Mouse (Mus musculus) kidney, adult 2 months (tissue): Measurements from ENCODE around the gene Slc7a10. TPM values are rescaled to one million over a fixed set of nuclear protein-coding genes. Genes with fewer than 3 reads are reported as not detected.
A peak's percentile ranks its signal among the peaks of the same experiment; 100 is the strongest.

Experiments used
- DNase-seq: peaks from one replicate; pipeline ENCODE4 v3.0.0; 2021
- H3K27ac ChIP-seq: fragments of 200-500 bp; 2 replicates; pipeline ENCODE4 v1.5.1; 2012; ENCODE audit warnings: low read depth, low read length, control low read depth, inconsistent platforms; ENCODE audit not compliant: insufficient read depth
- H3K27me3 ChIP-seq: fragments of 200-500 bp; replicated peaks from 2 replicates; pipeline ENCODE4 v1.6.1; 2012; ENCODE audit warnings: mild to moderate bottlenecking, moderate library complexity, low read length, inconsistent platforms; ENCODE audit not compliant: control insufficient read depth, insufficient read depth
- H3K36me3 ChIP-seq: fragments of 200-500 bp; 2 replicates; pipeline ENCODE4 v1.6.1; 2012; ENCODE audit warnings: mild to moderate bottlenecking, moderate library complexity, low read length, inconsistent platforms; ENCODE audit not compliant: control insufficient read depth, insufficient read depth
- H3K4me1 ChIP-seq: fragments of 200-500 bp; 2 replicates; pipeline ENCODE4 v1.6.1; 2011; ENCODE audit warnings: low read length; ENCODE audit not compliant: control insufficient read depth, insufficient read depth
- H3K4me3 ChIP-seq: fragments of 200-500 bp; 2 replicates; pipeline ENCODE4 v1.5.1; 2011; ENCODE audit warnings: mild to moderate bottlenecking, low read depth, low read length, control low read depth; ENCODE audit not compliant: insufficient read depth
- CTCF ChIP-seq: fragments of 200-500 bp; conservative IDR thresholded peaks from 2 replicates; pipeline ENCODE4 v1.5.1; 2011; ENCODE audit warnings: low read depth, mild to moderate bottlenecking, control low read depth, low read length, moderate library complexity, mixed read lengths; ENCODE audit not compliant: insufficient read depth, insufficient read length
- POLR2A ChIP-seq: fragments of 200-500 bp; IDR thresholded peaks from one replicate; pipeline ENCODE4 v1.6.1; 2011; ENCODE audit warnings: low read depth, low read length, control low read depth
- WGBS: fragments of 180-500 bp; shearing (Covaris S2); methylation state at CpG from one replicate; pipeline ENCODE4 v1.1.7; 2018; 5-methylcytosine and 5-hydroxymethylcytosine counted together
- polyA plus RNA-seq: library from polyadenylated mRNA; depleted of rRNA; stranded (reverse); fragments of >200 nt; gene quantifications from 2 replicates; pipeline ENCODE4 v1.2.3, GENCODE M21; 2012

Slc7a10 gene
- polyA plus RNA-seq, 1 experiment: 2.5 TPM

DNA sequence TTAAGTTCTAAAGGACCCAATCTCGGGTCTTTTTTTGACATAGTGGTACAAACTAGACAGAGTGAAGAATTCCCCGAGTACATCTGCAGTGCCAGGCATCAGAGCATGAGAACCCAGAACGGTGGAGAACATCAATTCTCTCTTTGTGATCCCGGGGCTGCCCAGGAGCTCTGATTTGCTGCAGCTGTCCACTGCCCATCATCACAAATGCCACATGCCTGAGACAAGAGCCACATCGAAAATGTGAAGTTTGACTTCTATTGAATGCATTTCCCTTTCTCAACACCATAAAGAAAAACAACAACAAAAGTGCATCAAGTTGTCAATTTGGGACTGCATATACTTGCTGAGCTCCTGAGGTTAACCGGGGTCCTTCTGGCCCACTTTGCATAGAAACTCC, 23.7 kb upstream of the Slc7a10 start:
- TF ChIP-seq CTCF (no peak), POLR2A (no peak)
- DNase-seq: no peak
- 75% methylated on average over 6 of the region's 6 CpGs for WGBS
- Histone ChIP-seq H3K27ac (no peak overlapping the region), H3K36me3 (no peaks in the 10 kb centered on the region), H3K4me3 (no peak overlapping the region), H3K27me3 (no peaks in the 10 kb centered on the region), H3K4me1 (no peaks in the 10 kb centered on the region)

- no peak for DNase-seq
- TF ChIP-seq POLR2A (no peak), CTCF (no peak)
- H3K27ac ChIP-seq: no peak overlapping the region
Observed at GRCm38 (mm10) chr7:35163600-35163999, 22.6 kb upstream of the Slc7a10 start.

DNA sequence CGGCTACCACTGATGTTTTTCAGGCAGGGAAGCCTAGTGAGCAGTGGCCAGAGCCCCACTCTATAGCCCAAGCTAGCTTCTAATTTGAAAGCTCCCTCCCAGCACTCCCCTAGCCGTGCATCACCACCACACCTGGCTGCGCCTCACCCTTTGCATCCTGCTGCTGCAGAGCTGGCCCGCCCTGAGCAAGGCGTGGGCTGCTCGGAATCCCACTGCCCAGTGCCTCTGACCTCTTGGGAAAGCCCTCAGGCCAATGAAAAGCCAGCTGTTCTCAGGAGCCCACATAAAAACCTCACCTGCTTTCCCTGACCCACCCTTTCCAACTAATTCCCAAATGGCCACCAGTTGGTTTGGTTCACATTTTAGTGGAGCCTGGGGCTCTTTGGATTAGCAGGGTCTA, 22.1 kb upstream of the Slc7a10 start:
- Histone ChIP-seq H3K36me3 (no peaks in the 10 kb centered on the region), H3K4me1 (no peaks in the 10 kb centered on the region), H3K4me3 (no peak overlapping the region), H3K27me3 (no peaks in the 10 kb centered on the region), H3K27ac (no peak overlapping the region)
- DNase-seq: no peak
- WGBS: 87% methylated on average over 6 of the region's 6 CpGs
- TF ChIP-seq POLR2A: no peak
- no peak for TF ChIP-seq CTCF

More at GRCm38 (mm10) chr7:35163600-35163999, 22.6 kb upstream of the Slc7a10 start:
- no peak overlapping the region for H3K4me3 ChIP-seq
- no peaks in the 10 kb centered on the region for H3K27me3 ChIP-seq
- no peaks in the 10 kb centered on the region for H3K4me1 ChIP-seq
- 70% methylated on average over 7 of the region's 7 CpGs for WGBS
- H3K36me3 ChIP-seq: no peaks in the 10 kb centered on the region

DNA sequence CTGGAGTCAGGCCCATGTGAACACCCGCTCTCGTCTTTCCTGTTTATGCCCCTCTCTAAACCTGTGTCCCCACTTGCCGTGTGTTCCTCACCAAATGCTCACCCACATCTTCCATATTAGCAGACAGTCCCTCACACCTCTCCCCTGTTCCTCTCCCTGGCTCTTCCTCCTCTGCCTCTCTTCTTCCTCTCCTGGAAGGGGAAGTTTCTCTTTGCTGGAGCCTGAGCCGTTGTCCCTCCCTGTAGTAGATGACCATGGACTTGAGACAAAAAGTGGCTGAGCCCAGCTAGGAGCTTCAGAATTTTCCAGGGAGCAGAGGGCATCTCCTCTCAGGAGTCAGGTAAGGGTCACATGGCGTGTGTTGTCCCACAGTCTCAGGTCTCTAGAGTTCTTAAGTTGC, 19.2 kb upstream of the Slc7a10 start:
- Histone ChIP-seq H3K4me3 (no peak overlapping the region), H3K27me3 (no peaks in the 10 kb centered on the region), H3K27ac (no peak overlapping the region), H3K4me1 (no peaks in the 10 kb centered on the region), H3K36me3 (no peaks in the 10 kb centered on the region)
- TF ChIP-seq CTCF (no peak), POLR2A (no peak)
- 91% methylated on average over 5 of the region's 5 CpGs for WGBS
- DNase-seq: no peak

DNA sequence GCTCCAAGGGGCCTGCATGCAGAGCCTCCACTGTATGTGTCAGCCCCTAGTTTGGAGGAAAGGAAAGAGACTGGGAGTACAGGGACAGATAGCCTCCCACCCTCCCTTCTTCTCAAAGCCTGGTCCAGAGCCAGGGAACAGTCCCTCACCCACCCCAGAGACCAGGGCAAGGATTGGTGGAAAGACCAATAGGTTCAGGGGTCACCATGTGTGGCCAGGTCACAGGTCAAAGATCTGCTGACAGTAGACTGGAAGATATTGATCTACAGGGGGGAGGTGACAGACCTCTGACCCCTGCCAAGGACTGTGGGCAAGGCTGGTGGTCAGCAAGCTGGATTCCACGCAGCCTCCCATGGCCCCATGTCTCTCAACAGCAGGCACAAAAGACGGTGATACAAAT, 18.3 kb upstream of the Slc7a10 start:
- no peaks in the 10 kb centered on the region for H3K4me1 ChIP-seq
- H3K27me3 ChIP-seq: no peaks in the 10 kb centered on the region
- 83% methylated on average over 2 of the region's 2 CpGs for WGBS
- DNase-seq: no peak
- H3K4me3 ChIP-seq: no peak overlapping the region
- H3K27ac ChIP-seq: no peak overlapping the region
- H3K36me3 ChIP-seq: no peaks in the 10 kb centered on the region
- no peak for TF ChIP-seq POLR2A

DNA sequence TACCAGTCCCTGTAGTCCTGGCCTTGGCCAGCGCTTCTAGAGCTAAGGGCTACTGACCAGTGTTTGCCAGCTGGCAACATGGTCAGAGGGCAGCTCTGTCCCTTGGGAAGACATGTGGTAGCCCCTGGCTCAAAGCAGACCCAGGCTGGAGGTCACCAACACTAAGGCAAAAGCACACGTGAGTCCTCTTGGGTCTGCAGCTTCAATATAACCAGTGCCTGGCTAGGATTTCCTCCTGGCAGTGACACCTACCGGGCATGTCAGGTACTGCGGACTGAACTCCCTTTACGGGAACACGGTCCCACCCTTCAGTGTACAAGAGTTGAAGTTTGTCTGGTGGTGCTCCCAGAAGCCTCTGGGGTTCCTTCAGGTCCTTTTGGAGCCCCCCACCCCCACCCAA, 16.8 kb upstream of the Slc7a10 start:
- TF ChIP-seq POLR2A (no peak), CTCF (peak; percentile 97)
- DNase-seq: peak; percentile 93
- Histone ChIP-seq H3K27ac (no peak overlapping the region), H3K36me3 (no peaks in the 10 kb centered on the region), H3K4me1 (no peaks in the 10 kb centered on the region), H3K4me3 (no peak overlapping the region), H3K27me3 (no peaks in the 10 kb centered on the region)
- WGBS: 10% methylated on average over 6 of the region's 6 CpGs

DNA sequence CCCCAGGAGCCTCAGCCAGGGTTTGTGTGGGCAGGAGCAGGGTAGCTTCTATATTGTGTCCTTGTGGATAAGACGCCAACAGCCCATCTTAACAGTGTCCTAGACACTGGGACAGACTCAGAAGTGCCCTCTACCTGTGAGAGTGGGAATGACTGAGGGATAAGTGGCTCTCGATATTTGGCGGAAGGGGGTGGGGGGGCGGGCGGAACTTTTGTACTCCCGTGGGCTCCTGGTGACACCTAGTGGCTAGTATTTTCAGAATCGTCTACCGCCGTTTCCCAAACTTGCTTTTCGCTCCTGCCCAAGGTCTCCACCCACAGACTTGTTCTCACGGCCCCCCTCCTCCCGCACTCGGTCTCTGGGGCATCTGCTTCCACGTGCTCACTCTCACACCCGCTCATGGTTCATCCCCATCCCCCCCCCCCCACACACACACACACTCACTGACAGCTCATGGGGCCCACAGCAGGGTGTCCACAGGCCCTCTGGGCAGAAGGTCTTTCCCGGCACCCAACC, 14.3 kb upstream of the Slc7a10 start:
- H3K4me1 ChIP-seq: no peaks in the 10 kb centered on the region
- no peaks in the 10 kb centered on the region for H3K27me3 ChIP-seq
- TF ChIP-seq POLR2A: no peak
- TF ChIP-seq CTCF: peak; percentile 77
- H3K4me3 ChIP-seq: no peak overlapping the region
- DNase-seq: peak; percentile 87
- no peak overlapping the region for H3K27ac ChIP-seq
- WGBS: 2% methylated on average over 16 of the region's 16 CpGs
- no peaks in the 10 kb centered on the region for H3K36me3 ChIP-seq

GRCm38 (mm10) chr7:35172519-35172918, 13.7 kb upstream of the Slc7a10 start:
- Histone ChIP-seq H3K36me3 (no peaks in the 10 kb centered on the region), H3K4me1 (no peaks in the 10 kb centered on the region), H3K27me3 (no peaks in the 10 kb centered on the region), H3K4me3 (no peak overlapping the region), H3K27ac (no peak overlapping the region)
- WGBS: 72% methylated on average over 4 of the region's 4 CpGs
- DNase-seq: no peak
- TF ChIP-seq CTCF (no peak), POLR2A (no peak)
